Mouse (Mus musculus) ES-E14 (cell line): Measurements from ENCODE around the gene Hecw2.

Experiments
- CHD2 ChIP-seq: IDR thresholded peaks from 2 replicates; pipeline ENCODE4 v1.6.1; 2014; ENCODE audit warnings: mild to moderate bottlenecking, low read depth, low read length, inconsistent platforms
- HCFC1 ChIP-seq: IDR thresholded peaks from 2 replicates; pipeline ENCODE4 v1.6.1; 2012; ENCODE audit warnings: low read length, inconsistent platforms, borderline replicate concordance; ENCODE audit not compliant: insufficient read depth
- MAFK ChIP-seq: IDR thresholded peaks from 2 replicates; pipeline ENCODE4 v1.6.1; 2014; ENCODE audit warnings: mild to moderate bottlenecking, low read depth, low read length, inconsistent platforms; ENCODE audit not compliant: insufficient read depth
- ZC3H11A ChIP-seq: IDR thresholded peaks from 2 replicates; pipeline ENCODE4 v1.6.1; 2012; ENCODE audit warnings: low read depth, mild to moderate bottlenecking, inconsistent platforms, low read length, borderline replicate concordance
- ZNF384 ChIP-seq: IDR thresholded peaks from 2 replicates; pipeline ENCODE4 v1.6.1; 2012; ENCODE audit warnings: low read depth, low read length, inconsistent platforms

DNA sequence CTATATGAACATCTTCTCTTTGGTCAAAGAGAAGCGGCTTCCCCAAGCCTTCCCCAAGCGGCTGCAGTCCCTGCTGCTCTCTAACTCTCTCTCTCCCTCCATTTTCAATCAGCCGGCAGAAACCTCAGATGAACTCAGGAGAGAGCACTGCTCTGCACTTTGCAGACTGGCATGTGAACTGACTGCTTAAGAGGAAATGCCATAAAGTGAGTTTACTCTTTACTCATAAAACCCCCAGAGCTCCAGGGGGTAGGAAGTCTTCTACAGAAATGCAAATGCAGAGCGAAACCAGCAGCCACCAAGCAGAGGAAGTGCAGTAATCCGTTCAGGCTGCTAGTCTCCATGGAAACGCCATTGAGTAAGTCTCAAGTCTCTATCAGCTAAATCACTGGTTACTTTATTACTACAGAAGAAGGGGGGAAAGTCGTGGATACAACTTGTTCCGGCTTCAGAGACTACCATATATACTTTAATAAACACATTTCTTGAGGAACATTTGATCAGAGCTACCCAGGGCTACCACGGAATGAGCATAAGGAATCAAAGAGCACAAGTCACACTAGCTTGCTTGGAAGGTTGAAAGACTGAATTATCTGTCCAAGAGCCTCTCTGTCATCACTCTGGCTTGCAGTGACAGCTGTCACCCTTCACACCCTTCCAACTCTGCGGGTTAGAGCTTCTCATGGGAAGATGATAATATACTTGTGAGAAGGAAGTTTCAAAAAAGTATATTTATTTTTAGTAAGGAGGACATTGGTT, 371.1 kb downstream of the Hecw2 start:
- TF ChIP-seq HCFC1 (no peak), ZC3H11A (no peak), CHD2 (no peak), ZNF384 (no peak), MAFK (no peak)
